ENCODE assay signal across 25 mouse cellular contexts in genomic region chr4:134268102-134268655, GRCm38 (mm10). TPM values are rescaled to one million over a fixed set of nuclear protein-coding genes. Genes with fewer than 3 reads are reported as not detected.
DNase-seq lines count a peak whose midpoint lies in the region; ATAC-seq and TF ChIP-seq lines count a peak whose summit lies in the region.
"Had no signal": no experiment of that assay in that cellular context is flagged by ENCODE, and none has a peak within 500 bp of the region (broad histone marks: within the 10 kb centered on the region; RNA-seq: fewer than 3 reads in every experiment).

No protein-coding gene starts in this region.

- no peak overlapping the region for H3K4me3 ChIP-seq in intestine, embryonic 14.5 days (ENCODE audit: low read depth, low read length)
- H3K4me3 ChIP-seq in intestine, embryonic 16.5 days (ENCODE audit: low read length): no peak overlapping the region
- no peak overlapping the region for H3K4me3 ChIP-seq in thymus, adult 2 months (ENCODE audit: control insufficient read depth, insufficient read depth, low read length)
- H3K4me3 ChIP-seq: embryonic facial prominence, embryonic 10.5 days; erythroblast, embryonic 14.5 days; heart, embryonic 12.5 days; hindbrain, embryonic 10.5 days; liver, embryonic 13.5 days had no signal

- ATAC-seq in intestine, embryonic 14.5 days (replicated peaks; ENCODE audit: low FRiP score, low TSS enrichment, low read depth): no peak
- ATAC-seq in intestine, embryonic 16.5 days: no peak
- ATAC-seq in megakaryocyte-erythroid progenitor cell, adult 5-6 weeks (replicated peaks; ENCODE audit: low FRiP score, low TSS enrichment, poor library complexity, severe bottlenecking): 0 out of 2 replicates have a peak, but pooled peaks have one; percentile 22
- ATAC-seq: forebrain, postnatal 0 days had no signal

- H3K9me3 ChIP-seq in intestine, embryonic 14.5 days (ENCODE audit: control insufficient read depth, low read length): no peaks in the 10 kb centered on the region
- H3K9me3 ChIP-seq in intestine, embryonic 16.5 days (ENCODE audit: control insufficient read depth, low read length): no peaks in the 10 kb centered on the region
- H3K9me3 ChIP-seq: embryonic facial prominence, embryonic 10.5 days; hindbrain, embryonic 10.5 days; liver, embryonic 13.5 days had no signal

- no peak overlapping the region for H3K27ac ChIP-seq in intestine, embryonic 14.5 days (ENCODE audit: low read depth)
- no peak overlapping the region for H3K27ac ChIP-seq in intestine, embryonic 16.5 days (ENCODE audit: low read length)
- H3K27ac ChIP-seq in thymus, adult 2 months (ENCODE audit: control insufficient read depth, insufficient read depth, low read length): no peak overlapping the region
- H3K27ac ChIP-seq: embryonic facial prominence, embryonic 10.5 days; hindbrain, embryonic 10.5 days; liver, embryonic 13.5 days had no signal

- 0 out of 2 replicates have a peak, but pooled peaks cover 3% of the 10 kb centered on the region for H3K4me1 ChIP-seq in intestine, embryonic 14.5 days (replicated peaks; ENCODE audit: control insufficient read depth, insufficient read depth, low read length)
- peaks cover 5% of the 10 kb centered on the region; the same call in 1 of the 2 replicates for H3K4me1 ChIP-seq in intestine, embryonic 16.5 days (ENCODE audit: control insufficient read depth, insufficient read depth, low read length)
- H3K4me1 ChIP-seq in thymus, adult 2 months (replicated peaks; ENCODE audit: control insufficient read depth, insufficient read depth, low read length): peaks cover 5% of the 10 kb centered on the region

- DNase-seq in intestine, embryonic 14.5 days (ENCODE audit: low spot score): peak; percentile 50
- DNase-seq in lung, postnatal 36 days: peak; percentile 24
- DNase-seq in lung, postnatal 25 days (ENCODE audit: low spot score): no peak
- peak; percentile 86 for DNase-seq in ES-CJ7 (ENCODE audit: low read depth, low spot score)
- DNase-seq in thymus, adult 2 months: no peak
- DNase-seq: cerebellum, postnatal 25 days; forebrain, postnatal 0 days; gastrocnemius, postnatal 10 days; kidney, adult 18-20 months; kidney, postnatal 4 days; layer of hippocampus, postnatal 36 days; liver, embryonic 13.5 days; retina, postnatal 1 day had no signal

- H3K9ac ChIP-seq in intestine, embryonic 14.5 days (ENCODE audit: low read length): no peak overlapping the region
- H3K9ac ChIP-seq in intestine, embryonic 16.5 days (ENCODE audit: low read depth, low read length): no peak overlapping the region
- H3K9ac ChIP-seq: forebrain, postnatal 0 days; heart, embryonic 12.5 days; liver, embryonic 13.5 days had no signal

- no peak for TF ChIP-seq CTCF in thymus, adult 2 months (IDR thresholded peaks at IDR 0.05; ENCODE audit: borderline replicate concordance, control insufficient read depth, extremely low read depth, insufficient read depth, low read length, poor library complexity)

- 79% methylated on average over 19 of the region's 19 CpGs for WGBS in intestine, embryonic 14.5 days
- WGBS in intestine, embryonic 16.5 days: 83% methylated on average over 19 of the region's 19 CpGs
- 70% methylated on average over 19 of the region's 19 CpGs for WGBS in thymus, adult 2 months

- no peak for TF ChIP-seq POLR2A in thymus, adult 2 months (IDR thresholded peaks at IDR 0.05; ENCODE audit: control insufficient read depth, extremely low read depth, insufficient read depth, low read length, poor library complexity)

- no peaks in the 10 kb centered on the region for H3K27me3 ChIP-seq in intestine, embryonic 14.5 days (replicated peaks; ENCODE audit: control insufficient read depth, insufficient read depth, low read length)
- H3K27me3 ChIP-seq in intestine, embryonic 16.5 days (replicated peaks; ENCODE audit: control insufficient read depth, insufficient read depth, low read length): no peaks in the 10 kb centered on the region
- H3K27me3 ChIP-seq in thymus, adult 2 months (ENCODE audit: control insufficient read depth, insufficient read depth, low read length): no peaks in the 10 kb centered on the region
- H3K27me3 ChIP-seq: heart, embryonic 12.5 days; liver, embryonic 13.5 days had no signal

- no peak overlapping the region for H3K4me2 ChIP-seq in intestine, embryonic 14.5 days (ENCODE audit: low read length)
- no peak overlapping the region for H3K4me2 ChIP-seq in intestine, embryonic 16.5 days (ENCODE audit: low read depth, low read length)
- H3K4me2 ChIP-seq: heart, embryonic 12.5 days; liver, embryonic 13.5 days had no signal

- no peaks in the 10 kb centered on the region for H3K36me3 ChIP-seq in intestine, embryonic 14.5 days (ENCODE audit: control insufficient read depth, insufficient read depth, low read length)
- no peaks in the 10 kb centered on the region for H3K36me3 ChIP-seq in intestine, embryonic 16.5 days (ENCODE audit: control insufficient read depth, insufficient read depth, low read length)
- H3K36me3 ChIP-seq in thymus, adult 2 months (ENCODE audit: control insufficient read depth, insufficient read depth, low read length): no peaks in the 10 kb centered on the region
- H3K36me3 ChIP-seq: embryonic facial prominence, embryonic 10.5 days; heart, embryonic 12.5 days; hindbrain, embryonic 10.5 days; liver, embryonic 13.5 days had no signal

RNA-seq across cellular contexts. Expression of gene Grrp1, which starts 14.3 kb away (rescaled TPM):
- polyA plus RNA-seq in intestine, embryonic 14.5 days (2014; fragmentation: Nextera tagmentation; extraction: Ambion mirVana): 3.8 and 4.5 TPM in 2 replicates
- 3.6 and 5.0 TPM in 2 replicates for polyA plus RNA-seq in intestine, embryonic 16.5 days (2015; fragmentation: Nextera tagmentation; extraction: Ambion mirVana)
- total RNA-seq in megakaryocyte-erythroid progenitor cell, adult 5-6 weeks (2014; fragmentation: Nextera tagmentation): not detected in 2 replicates
- 0.52 TPM in 1 of 2 replicates, not detected in the other for total RNA-seq in megakaryocyte-erythroid progenitor cell, adult 5-6 weeks (2017)
- polyA plus RNA-seq in thymus, adult 2 months (2012; rRNA removed): 5.2 and 6.6 TPM in 2 replicates
- total RNA-seq: megakaryocyte, adult 5-6 weeks had no signal

RNA-seq across cellular contexts. Expression of gene Pdik1l, which starts 19.5 kb away (rescaled TPM):
- 18.4 and 20.5 TPM in 2 replicates for polyA plus RNA-seq in intestine, embryonic 14.5 days (2014; fragmentation: Nextera tagmentation; extraction: Ambion mirVana)
- 14.0 and 16.5 TPM in 2 replicates for polyA plus RNA-seq in intestine, embryonic 16.5 days (2015; fragmentation: Nextera tagmentation; extraction: Ambion mirVana)
- total RNA-seq in megakaryocyte-erythroid progenitor cell, adult 5-6 weeks (2014; fragmentation: Nextera tagmentation): 12.1 and 25.9 TPM in 2 replicates
- total RNA-seq in megakaryocyte-erythroid progenitor cell, adult 5-6 weeks (2017): 26.8 and 33.9 TPM in 2 replicates
- 13.3 and 14.4 TPM in 2 replicates for polyA plus RNA-seq in thymus, adult 2 months (2012; rRNA removed)

RNA-seq across cellular contexts. Expression of gene Gm30191, which starts 21.4 kb away (rescaled TPM):
- polyA plus RNA-seq in intestine, embryonic 14.5 days (2014; fragmentation: Nextera tagmentation; extraction: Ambion mirVana): not detected in 2 replicates
- not detected in 2 replicates for polyA plus RNA-seq in intestine, embryonic 16.5 days (2015; fragmentation: Nextera tagmentation; extraction: Ambion mirVana)
- not detected in 2 replicates for total RNA-seq in megakaryocyte-erythroid progenitor cell, adult 5-6 weeks (2014; fragmentation: Nextera tagmentation)
- not detected in 2 replicates for total RNA-seq in megakaryocyte-erythroid progenitor cell, adult 5-6 weeks (2017)
- polyA plus RNA-seq in thymus, adult 2 months (2012; rRNA removed): not detected in 2 replicates
- total RNA-seq: adrenal gland, postnatal 4 days; forebrain, postnatal 0 days; gastrocnemius, postnatal 10 days; layer of hippocampus, postnatal 36 days; megakaryocyte, adult 5-6 weeks had no signal
- polyA plus RNA-seq: embryonic facial prominence, embryonic 10.5 days; heart, embryonic 12.5 days; hindbrain, embryonic 10.5 days; limb, embryonic 11.5 days; liver, embryonic 13.5 days; neural tube, embryonic 14.5 days; stomach, embryonic 14.5 days had no signal

RNA-seq across cellular contexts. Expression of gene Zfp593, which starts 22.8 kb away (rescaled TPM):
- 17.5 and 20.7 TPM in 2 replicates for polyA plus RNA-seq in intestine, embryonic 14.5 days (2014; fragmentation: Nextera tagmentation; extraction: Ambion mirVana)
- 13.0 and 14.5 TPM in 2 replicates for polyA plus RNA-seq in intestine, embryonic 16.5 days (2015; fragmentation: Nextera tagmentation; extraction: Ambion mirVana)
- 18.2 and 20.3 TPM in 2 replicates for total RNA-seq in megakaryocyte-erythroid progenitor cell, adult 5-6 weeks (2014; fragmentation: Nextera tagmentation)
- 14.9 and 15.2 TPM in 2 replicates for total RNA-seq in megakaryocyte-erythroid progenitor cell, adult 5-6 weeks (2017)
- 14.8 and 15.1 TPM in 2 replicates for polyA plus RNA-seq in thymus, adult 2 months (2012; rRNA removed)

RNA-seq across cellular contexts. Expression of gene E130218I03Rik, which starts 24.7 kb away (rescaled TPM):
- polyA plus RNA-seq in intestine, embryonic 14.5 days (2014; fragmentation: Nextera tagmentation; extraction: Ambion mirVana): 0.24 and 0.41 TPM in 2 replicates
- polyA plus RNA-seq in intestine, embryonic 16.5 days (2015; fragmentation: Nextera tagmentation; extraction: Ambion mirVana): 0.28 and 0.34 TPM in 2 replicates
- not detected in 2 replicates for total RNA-seq in megakaryocyte-erythroid progenitor cell, adult 5-6 weeks (2014; fragmentation: Nextera tagmentation)
- total RNA-seq in megakaryocyte-erythroid progenitor cell, adult 5-6 weeks (2017): not detected in 2 replicates
- not detected in 2 replicates for polyA plus RNA-seq in thymus, adult 2 months (2012; rRNA removed)
- total RNA-seq: adrenal gland, postnatal 4 days; gastrocnemius, postnatal 10 days; layer of hippocampus, postnatal 36 days; megakaryocyte, adult 5-6 weeks had no signal
- polyA plus RNA-seq: erythroblast, embryonic 14.5 days; neural tube, embryonic 14.5 days; small intestine, adult 2 months had no signal

Comparison
In these comparisons a context has a peak if more than half of its experiments do, and no peak if none do; other contexts are left out.
1. DNase-seq: peak in intestine, embryonic 14.5 days (single experiment), lung, postnatal 36 days (single experiment) and ES-CJ7 (single experiment); none in lung, postnatal 25 days (single experiment) and thymus, adult 2 months (single experiment).